Mouse (Mus musculus) adrenal gland, postnatal 4 days (tissue): ENCODE data around the gene 1700029F12Rik. TPM values are rescaled to one million over a fixed set of nuclear protein-coding genes. Genes with fewer than 3 reads are reported as not detected.
"Not testable (repeated sequence)": the region's sequence is repeated elsewhere in the genome, so short reads cannot be mapped to it uniquely, and the experiment has no call there.

ENCODE experiments used
- DNase-seq, 2 experiments: peaks; one replicate each; pipeline ENCODE4 v3.0.0; 2021 to 2022; ENCODE audit warnings: low spot score in 2 of 2, mixed read lengths in 2 of 2
- long read RNA-seq, 2 experiments: library from polyadenylated mRNA; stranded (forward); transcript quantifications; one replicate each; pipeline ENCODE4 v2.0.0; 2021
- total RNA-seq, 2 experiments: library from RNA; stranded (reverse); gene quantifications; 2 replicates each; pipeline ENCODE4 v1.2.3; 2021

The 1700029F12Rik gene
- under 1 TPM in 1 of 2 experiments, not detected in 1; 0.36 TPM for total RNA-seq
- long read RNA-seq, experiment 1 = 0 reads
- long read RNA-seq, experiment 2 = 0 reads

DNA sequence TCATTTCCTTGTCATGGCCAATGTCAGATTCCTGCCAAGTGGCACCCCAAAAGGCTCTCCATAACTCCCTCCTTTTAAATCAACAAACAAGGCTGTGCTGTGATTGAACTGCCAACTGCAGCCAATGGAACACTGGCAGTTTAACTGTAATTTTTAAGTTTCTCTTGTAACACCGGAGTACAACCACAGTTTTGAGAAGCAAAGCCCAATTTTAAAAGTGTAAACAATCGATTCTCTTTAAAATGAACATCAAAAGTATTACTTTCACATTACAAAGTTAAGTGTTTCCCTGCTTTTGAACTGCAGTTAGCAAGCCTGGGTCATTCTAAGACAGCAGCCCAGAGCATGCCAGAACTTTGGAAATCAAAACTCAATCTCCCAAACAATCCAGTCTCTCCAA is at the start of gene 1700029F12Rik:
1700029F12Rik (minus strand) TSS at position 101 of the 400 bp plus-strand sequence.
- DNase-seq = no peak

DNA sequence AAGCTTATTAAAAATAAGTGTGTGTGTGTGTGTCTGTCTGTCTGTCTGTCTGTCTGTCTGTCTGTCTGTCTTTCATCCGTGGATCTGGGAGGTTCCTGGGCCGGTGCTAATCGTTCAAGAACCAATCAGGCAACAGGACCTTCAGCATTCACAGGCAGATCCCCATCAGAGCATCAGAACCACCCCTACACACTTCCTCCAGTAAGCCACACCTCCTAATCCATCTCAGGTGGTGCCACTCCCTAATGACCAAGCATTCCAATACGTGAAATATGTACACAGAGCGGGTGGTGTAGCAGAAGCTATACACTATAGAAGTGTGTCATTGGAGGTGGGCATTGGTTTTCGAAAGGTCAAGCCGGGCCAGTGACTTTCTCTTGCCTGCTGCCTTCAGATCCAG is 48.3 kb upstream of the 1700029F12Rik start:
- DNase-seq = no peak

DNA sequence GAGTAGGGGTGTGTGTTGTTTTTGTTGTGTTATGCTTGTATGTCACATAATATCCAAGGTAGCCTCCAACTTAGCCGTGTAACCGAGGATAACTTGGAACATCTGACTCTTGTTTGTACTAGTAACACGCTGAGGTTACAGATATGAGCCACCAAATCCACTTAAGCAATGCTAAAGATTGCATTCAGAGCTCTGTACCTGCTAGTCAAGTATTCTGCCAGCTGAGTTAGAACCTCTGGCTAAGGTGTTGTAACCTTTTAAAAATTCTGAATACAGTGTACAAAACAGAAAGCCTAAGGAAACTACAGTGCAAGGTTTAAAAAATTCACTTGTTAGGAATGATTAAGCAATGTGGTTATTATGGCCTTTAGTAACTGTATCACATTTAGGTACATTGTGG is 46.5 kb upstream of the 1700029F12Rik start:
- no peak for DNase-seq

DNA sequence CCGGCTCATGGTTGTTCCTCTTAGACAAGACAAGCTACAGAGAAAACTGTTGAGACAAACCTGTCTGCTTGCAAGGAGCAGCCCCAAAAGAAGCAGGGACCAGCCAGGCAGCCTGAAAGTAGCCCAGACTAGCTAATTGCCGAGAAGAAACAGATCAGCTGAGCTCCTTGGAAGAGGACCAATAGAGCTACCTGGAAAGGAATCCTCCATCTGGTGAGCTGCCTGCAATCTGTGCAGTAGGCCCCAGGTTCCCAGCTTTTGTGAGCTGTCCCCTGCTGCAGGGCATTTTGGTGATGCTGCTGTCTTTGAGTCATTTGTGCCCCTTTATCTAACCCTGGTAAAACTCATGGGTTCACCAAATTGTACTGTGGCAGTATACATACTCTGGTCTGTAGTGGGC is 46.0 kb upstream of the 1700029F12Rik start:
- no peak for DNase-seq

DNA sequence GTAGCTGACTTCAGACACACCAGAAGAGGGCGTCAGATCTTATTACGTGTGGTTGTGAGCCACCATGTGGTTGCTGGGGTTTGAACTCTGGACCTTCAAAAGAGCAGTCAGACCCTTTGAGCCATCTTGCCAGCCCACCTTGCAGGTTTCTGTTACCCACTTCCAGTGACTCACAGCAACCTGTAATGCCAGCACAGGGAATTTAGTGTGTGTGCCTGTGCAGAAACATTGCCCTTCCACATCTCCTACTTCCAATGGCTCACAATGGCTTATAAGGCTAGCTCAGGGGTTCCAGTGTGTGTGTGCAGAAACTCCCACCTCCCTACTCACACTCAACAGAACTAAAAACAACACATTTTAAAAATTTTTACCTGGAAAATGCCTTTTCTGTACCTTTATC is 43.4 kb upstream of the 1700029F12Rik start:
- DNase-seq = no peak

DNA sequence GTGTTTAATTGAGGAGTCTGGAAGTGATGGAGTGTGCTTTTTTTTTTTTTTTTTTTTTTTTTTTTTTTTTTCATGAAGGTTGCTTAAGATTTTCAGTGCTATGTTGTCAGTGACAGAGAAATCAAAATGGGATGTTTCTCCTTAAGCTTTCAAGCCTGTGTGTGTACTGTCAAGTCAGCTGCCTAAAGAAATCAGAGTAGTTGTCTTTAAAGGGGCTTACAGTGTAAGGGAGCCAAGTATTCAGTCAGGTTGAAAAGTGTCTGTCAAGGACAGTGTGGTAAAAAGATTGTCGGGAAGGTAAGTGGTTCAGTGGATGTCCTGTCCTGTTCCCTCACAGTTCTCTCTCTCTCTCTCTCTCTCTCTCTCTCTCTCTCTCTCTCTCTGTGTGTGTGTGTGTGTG is 39.3 kb upstream of the 1700029F12Rik start:
- no peak for DNase-seq

DNA sequence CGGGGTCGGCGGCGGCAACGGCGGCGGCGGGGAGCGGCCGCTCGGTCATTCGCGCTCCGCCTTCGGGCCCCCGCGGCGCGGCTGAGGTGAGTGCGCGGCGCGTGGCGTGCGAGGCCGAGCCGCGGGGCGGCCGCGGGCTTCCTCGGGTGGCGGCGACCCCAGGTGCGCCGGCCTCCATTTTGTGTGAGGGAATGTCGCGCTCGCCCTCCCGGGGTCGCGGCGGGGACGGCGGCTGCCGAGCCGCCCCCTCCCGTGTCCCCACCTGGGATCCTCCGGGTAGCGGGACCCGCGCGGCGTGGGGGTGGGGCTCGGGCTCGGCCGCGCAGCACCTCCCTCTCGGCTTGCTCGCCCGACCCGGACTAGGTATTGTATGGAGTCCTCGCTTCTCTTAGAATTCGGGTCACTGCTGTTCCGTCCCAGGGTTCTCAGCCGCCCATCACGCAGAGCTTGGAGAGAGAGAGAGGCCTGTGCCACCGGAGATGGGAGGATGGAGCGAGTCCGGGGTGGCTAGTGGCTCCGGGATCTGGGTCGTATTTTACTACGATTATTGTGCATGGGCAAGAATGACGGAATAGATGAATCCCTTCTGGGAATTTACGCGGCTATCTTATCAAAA is 37.6 kb upstream of the 1700029F12Rik start:
- DNase-seq = peak in 1 of 2 experiments; percentile 21

DNA sequence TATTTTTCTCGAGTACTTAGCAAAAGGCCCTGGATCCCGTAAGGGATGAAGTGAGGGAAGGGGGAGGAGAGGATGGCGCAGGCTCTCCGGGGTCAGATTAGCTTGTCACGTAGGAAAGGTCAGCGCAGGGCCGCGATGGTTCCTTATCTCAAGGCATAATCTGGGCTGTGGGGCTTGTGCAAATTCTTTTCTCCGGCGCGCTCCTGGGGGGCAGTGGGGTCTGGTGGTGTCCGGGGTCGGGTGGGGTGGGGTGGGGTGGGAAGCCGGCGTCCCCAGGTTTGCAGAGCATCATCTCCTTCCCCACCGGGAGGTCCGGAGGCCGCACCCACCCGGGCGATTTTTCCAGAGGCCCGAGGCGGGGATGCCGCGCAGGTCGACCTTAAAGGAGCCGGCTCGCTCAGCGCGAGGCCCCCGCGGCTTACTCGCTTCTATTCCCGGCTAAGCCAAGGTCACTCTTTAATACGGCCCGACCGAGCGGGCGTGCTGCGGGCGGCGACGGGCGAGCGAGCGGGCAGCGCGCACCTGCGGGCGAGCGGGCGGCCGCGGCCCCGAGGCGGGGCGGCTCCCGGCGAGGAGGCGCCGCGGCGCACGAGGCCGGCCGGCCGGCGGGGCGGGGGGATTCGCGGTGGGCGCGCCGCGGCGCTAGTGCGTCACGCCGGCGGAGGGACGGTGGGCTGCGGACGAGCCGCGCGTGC is 36.9 kb upstream of the 1700029F12Rik start:
- DNase-seq = no peak

DNA sequence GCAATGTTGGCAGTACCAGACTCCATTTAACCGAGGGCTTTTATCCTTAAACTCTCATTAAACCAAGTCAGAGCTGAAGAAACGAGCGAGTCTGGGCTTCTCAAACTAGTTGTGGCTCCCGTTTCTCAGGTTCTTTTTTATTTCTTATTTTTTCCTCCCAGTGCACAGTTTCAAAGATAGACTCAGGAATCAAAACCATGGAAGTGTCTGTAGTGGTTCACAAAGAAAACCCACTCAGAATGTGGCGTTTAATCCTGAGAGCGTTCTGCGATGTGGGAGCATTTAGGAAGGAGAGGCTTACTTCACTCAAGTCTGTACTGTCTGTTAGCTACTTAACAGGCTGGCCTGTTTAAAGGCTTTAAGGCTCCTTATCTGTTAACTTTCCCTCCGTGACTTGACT is 34.0 kb upstream of the 1700029F12Rik start:
- DNase-seq = no peak

DNA sequence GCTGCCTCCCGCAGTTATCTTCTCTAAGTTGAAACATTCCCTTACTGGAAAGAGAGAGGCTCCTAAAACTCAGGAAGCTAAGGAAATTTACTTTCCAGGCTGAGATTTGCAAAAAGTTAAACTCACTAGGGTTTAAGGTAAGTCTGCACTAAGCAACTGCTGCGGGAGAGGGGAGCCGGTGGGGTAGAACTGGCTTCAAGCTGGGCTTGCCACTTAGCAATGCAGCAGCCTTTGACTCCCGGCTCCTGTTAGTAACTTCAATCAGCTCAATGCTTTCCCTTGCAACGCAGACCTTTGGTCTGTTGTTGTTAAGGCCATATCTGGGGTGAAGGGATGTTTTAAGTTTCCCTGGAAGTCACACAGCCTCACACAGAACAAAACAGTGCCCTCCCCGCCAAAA is 33.5 kb upstream of the 1700029F12Rik start:
- no peak for DNase-seq

DNA sequence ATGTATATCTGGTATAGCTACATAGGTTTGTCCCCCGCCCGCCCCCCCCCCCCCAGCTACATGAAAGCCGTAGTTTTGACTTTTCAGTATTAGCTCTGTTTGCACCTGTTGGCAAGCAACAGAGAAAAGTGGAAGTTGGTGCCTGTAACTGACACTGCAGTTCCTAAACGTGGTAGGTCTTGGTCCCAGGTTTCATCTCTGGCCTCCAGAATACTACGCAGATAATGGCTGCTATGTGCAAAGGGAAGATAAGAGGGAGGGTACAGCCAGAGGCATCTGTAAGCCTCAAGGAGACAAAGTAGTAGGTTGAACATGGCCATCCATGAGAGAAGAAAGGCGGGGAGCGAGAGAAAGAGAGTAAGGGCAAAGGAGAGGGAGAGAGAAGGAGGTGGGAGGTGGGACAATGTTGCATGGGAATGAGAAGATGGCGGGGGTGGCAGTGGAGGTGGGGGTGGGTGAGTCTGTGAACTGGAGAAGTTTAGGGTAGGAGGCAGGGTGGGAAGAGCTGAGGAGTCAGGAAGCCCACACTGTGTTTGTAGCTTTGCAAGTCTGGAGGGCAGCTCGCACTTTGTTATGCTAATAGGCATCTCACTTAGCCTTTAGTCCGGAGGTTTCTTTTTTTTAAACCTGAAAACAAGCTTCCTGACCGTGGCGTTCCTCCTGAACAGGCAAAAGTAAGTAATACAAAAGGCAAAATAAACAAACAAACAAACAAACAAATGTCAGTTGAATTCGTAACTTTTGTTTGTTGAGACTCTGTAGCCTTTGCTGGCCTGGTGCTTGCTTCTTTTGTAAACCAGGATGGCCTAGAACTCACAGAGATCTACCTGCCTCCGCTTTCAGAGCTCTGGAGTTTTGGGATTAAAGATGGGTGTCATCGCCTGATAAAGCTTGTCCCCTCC is 32.7 kb upstream of the 1700029F12Rik start, which contains the start of gene Fam169a:
Fam169a (plus strand) TSS at position 638 of the 902 bp plus-strand sequence.
- no peak for DNase-seq

DNA sequence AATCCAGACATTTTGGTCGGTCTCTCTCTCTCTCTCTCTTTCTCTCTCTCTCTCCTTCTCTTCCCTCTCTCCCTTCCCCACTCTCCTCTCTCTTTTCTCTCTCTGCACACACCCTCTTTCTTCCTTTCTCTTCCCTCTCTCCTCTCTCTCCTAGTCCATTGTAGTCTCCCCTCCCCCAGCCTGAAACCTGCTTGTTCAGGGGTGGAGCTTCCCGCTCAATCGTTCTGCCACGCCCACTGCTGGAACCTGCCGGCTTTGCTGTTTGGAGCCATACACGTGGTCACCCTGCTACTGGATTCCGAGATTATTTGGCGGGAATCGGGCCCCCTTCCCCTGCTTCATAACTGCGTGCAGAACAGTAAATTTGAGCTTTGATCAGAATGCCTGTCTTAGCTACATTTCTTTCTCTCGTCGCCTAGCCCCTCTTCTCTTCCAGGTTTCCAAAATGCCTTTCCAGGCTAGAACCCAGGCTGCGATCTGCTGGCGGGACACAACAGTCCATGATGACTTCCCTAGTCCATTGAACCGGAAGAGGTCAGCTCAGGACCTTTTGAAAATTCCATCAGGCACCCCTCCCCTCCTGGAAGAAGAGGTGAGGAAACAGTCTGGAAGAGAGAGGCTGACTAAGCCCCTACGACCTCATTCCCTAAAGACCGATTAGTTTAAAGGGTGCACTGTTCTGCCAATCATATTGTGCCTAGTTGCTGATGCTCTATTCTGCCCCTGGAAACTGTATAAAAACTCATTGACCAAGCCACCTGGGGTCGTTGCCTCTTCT is 30.9 kb upstream of the 1700029F12Rik start:
- DNase-seq = not testable (repeated sequence)

DNA sequence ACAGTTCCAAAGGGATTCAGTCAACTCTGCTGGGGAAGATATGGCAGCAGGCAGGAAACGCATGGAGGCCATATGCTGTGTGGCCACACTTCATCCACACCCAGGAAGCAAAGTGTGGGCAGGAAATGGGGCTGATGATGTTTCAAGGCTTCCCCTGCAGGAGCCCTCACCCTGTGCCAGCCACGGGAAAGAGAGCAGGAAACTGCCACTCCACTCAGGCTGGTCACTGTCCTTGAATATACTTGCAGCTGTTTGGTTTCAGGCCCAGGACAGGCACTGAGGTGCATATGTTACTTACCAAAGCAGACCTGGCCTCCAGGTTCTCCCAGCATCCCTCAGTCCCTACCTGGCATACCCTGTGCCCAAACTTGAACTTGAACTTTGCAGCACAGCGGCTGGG is 30.3 kb upstream of the 1700029F12Rik start:
- no peak for DNase-seq

DNA sequence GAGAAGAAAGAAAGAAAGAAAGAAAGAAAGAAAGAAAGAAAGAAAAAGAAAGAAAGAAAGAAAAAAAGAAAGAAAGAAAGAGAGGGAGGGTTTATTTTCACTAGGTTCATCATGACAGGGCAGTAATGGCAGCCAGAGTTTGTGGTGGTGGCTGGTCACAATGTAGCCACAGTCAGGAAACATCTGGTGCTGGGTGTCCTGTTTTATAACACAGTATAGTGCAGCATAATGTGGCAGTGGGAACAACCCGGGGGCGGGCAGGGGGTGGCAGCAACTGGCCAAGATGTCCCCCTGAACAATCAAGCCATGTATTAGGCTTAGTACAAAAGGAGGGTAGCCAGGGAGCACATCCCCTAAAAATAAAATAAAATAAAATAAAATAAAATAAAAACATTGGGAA is 29.3 kb upstream of the 1700029F12Rik start:
- no peak for DNase-seq

DNA sequence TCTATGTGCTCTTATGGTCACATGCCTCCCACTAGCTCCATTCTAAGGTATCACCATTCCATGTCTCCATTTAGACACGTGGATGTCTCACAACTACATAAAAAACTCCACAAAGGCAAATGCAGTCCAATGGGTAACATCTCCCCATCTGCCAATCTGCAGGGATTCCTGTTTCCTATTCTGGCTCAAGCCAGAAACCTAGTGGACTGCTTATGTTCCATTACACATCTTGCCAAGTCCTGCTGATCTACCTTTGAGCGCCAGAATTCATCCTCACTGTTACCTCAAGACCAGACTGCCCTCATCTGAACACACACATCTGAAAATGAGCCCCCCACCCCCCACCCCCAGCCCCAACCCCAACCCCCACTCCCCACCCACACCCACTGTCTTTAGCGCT is 28.0 kb upstream of the 1700029F12Rik start:
- DNase-seq = no peak

DNA sequence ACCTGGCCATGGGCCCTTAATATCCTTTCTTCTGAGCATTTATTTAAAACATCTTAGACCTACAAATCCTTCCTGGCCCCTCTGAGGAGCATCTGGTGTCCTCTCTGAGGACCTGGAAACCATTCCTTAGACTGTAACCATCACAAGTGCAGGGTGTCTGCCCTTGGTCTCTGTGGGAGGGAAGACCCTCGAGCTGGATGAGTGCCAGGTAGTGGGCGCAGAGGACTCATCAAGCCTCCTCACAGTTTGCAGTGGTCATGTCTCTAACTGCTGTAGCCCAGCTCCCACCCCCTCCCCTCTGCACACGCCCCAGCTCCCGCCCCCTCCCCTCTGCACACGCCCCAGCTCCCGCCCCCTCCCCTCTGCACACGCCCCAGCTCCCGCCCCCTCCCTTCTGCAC is 26.2 kb upstream of the 1700029F12Rik start:
- no peak for DNase-seq

DNA sequence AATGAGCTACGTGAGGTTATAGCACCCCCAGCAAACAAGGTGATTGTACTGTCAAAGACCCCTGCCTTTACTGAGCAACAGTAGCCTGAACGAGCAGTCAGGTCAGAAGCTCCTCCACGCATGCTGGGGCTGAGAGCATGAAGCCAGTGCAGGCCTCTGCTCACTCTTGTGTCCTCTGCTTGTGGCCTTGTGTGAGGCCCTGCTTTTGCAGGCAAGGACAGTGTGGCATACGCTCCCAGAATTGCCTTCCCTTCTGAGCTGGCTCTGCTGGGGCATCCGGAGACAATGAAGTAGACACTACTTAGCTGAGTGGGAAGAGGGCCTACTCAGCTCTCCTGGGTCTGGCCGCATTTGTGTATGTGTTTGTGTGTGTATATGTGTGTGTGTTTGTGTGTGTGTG is 25.6 kb upstream of the 1700029F12Rik start:
- DNase-seq = no peak

DNA sequence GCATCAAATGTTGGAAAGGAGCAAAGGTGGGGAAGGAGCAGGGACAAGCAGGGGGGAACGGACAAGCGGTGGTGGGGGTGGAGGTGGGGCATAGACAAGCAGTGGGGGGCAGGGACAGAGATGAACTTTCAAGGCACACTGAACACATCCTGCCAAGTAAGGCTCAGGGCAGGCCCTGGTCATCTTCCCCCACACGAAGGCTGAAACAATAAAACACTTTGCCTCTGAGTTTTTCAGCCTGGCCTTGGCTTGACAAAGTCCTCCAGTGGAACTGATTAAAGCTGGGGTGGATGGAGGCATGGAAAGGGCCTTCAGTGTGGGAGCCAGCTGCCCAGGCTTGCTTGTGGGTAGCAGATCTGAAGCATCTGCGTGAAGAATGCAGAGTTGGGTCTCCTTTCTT is 23.7 kb upstream of the 1700029F12Rik start:
- peak in 1 of 2 experiments; percentile 21 for DNase-seq

DNA sequence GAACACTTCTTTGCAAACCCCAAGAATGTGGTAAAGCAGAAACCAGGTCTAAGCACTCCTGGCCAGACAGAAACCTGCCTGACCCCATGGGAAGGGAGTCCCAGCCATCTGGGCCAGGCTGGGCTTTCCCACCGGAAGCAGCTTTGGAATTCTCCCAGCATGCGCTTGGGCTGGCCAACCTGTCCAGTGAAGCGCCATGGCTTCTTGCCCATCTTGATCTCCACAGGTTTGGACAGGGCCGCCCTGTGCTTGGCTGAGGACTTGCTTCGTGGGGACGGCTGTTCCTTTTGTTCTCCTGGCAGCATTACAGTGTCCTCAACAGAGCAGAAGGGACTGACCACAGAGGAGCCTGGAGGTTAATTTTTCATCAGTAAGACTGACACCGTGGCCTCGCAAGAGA is 19.7 kb upstream of the 1700029F12Rik start:
- no peak for DNase-seq

DNA sequence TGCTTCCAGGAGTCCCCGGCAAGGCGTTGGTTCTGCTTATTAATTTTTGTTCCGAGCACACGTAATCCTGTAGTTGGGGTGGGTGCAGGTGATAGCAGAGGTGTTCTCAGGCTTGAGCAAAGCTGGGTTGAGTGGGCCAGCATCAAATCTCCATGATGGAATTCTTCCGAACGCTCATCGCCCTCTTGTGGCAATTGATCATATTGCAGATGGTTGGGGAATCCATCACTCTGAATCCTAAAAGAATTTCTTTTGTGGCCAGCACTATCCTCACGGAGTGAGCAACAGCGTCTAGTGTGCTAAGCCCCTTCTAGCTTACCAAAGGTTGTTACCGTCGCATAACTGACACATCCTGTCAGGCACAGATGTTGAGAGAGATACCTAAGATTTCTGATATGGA is 18.5 kb upstream of the 1700029F12Rik start:
- peak in 1 of 2 experiments; percentile 49 for DNase-seq

DNA sequence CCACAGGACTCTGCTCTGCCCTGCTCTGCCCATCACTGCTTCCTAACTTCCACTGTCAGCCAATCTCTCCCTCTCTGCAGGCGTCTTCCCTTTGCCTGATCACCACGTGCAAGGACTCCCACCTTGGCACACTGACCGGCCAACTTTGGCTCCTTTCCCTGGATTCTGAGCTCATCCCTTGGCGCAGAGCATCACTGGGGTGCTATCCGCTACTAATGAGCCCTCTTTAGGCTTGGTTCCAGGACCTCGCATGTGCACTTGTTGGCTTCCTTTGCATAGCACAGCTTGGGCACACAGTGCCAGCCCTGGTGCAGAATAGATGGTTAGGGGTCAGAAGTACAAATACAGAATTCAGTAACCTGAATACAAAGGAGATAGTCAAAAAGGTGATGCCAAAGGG is 17.0 kb upstream of the 1700029F12Rik start:
- DNase-seq = no peak
